Mouse (Mus musculus): ENCODE data around the gene Usb1. TPM values are rescaled to one million over a fixed set of nuclear protein-coding genes. Genes with fewer than 3 reads are reported as not detected.

Gene Usb1
- polyA plus RNA-seq, 1 experiment = 21.2 TPM

DNA sequence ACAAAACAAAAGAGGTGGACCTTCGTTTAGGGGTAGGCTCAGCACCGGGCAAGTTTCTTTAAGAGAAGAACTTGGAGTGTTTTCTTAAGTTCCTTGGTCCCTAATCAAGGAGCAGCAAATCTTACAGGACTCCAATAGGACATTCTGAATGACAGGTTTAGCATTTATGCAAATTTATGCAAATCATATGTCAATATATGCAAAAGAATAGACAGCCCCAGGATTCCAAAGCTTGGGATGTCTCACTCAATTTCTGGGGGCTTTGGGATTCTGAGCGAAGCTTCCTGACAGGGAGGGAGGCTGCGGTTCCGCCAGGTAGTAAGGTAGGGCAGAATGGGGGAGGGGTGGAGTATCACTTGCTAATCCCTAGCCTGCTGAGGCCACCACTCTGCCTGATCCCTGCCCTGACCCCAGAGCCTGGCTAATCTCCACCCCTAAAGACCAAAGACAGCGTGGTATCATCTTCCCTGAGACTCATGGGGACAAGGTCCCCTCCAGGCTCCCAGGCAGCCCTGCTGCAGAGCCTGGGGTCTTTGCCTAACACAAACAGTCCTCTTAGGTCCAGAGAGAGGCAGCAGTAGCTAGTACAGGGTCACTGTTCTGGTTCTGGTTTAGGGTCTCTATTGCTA, 21.6 kb upstream of the Usb1 start, which contains the start of gene Tepp:
Gene Tepp, plus strand, starts transcription at position 225 of the 629 bp plus-strand sequence.
- Histone ChIP-seq H3K27me3 (ENCODE audit: control insufficient read depth, insufficient read depth, low read length) (no peaks in the 10 kb centered on the region), H3K4me1 (ENCODE audit: control insufficient read depth, insufficient read depth, insufficient read length, low read length) (no peaks in the 10 kb centered on the region), H3K36me3 (ENCODE audit: control insufficient read depth, insufficient read depth, low read length) (no peaks in the 10 kb centered on the region), H3K4me3 (ENCODE audit: low read depth, low read length) (no peak within 1 kb of the TSS), H3K27ac (ENCODE audit: insufficient read depth, low read depth, low read length) (no peak within 1 kb of the TSS)
- TF ChIP-seq CTCF (IDR thresholded peaks at IDR 0.05; ENCODE audit: extremely low read depth, insufficient read length, insufficient replicate concordance, low read depth, low read length) (no peak), POLR2A (IDR thresholded peaks at IDR 0.05; ENCODE audit: low read depth, low read length) (no peak)
- WGBS = 56% methylated on average over 6 of the region's 6 CpGs

DNA sequence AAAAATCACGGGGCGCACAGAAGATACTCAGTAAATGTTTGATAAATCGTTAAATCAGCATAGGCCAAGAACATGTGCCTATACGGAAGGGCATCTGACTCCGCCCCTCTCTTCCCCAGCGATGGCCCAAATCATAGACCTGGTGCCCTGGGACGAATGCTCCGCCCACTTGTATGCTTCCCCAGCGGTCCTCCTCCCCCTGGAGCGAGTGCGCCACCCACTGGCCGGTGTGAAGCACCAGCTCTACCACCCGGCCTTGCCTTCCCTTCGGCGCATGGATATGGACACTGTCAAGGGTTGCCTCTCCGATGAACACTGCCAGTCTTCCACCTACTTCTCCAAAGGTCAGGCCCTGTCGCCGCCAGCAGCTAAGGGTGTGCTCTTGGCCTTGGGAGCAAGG, 19.2 kb upstream of the Usb1 start:
- no peak overlapping the region for H3K4me3 ChIP-seq (ENCODE audit: low read depth, low read length)
- TF ChIP-seq CTCF (IDR thresholded peaks at IDR 0.05; ENCODE audit: extremely low read depth, insufficient read length, insufficient replicate concordance, low read depth, low read length) (no peak), POLR2A (IDR thresholded peaks at IDR 0.05; ENCODE audit: low read depth, low read length) (no peak)
- no peak overlapping the region for H3K27ac ChIP-seq (ENCODE audit: insufficient read depth, low read depth, low read length)
- no peaks in the 10 kb centered on the region for H3K4me1 ChIP-seq (ENCODE audit: control insufficient read depth, insufficient read depth, insufficient read length, low read length)
- no peaks in the 10 kb centered on the region for H3K27me3 ChIP-seq (ENCODE audit: control insufficient read depth, insufficient read depth, low read length)
- no peaks in the 10 kb centered on the region for H3K36me3 ChIP-seq (ENCODE audit: control insufficient read depth, insufficient read depth, low read length)
- 60% methylated on average over 18 of the region's 18 CpGs for WGBS

DNA sequence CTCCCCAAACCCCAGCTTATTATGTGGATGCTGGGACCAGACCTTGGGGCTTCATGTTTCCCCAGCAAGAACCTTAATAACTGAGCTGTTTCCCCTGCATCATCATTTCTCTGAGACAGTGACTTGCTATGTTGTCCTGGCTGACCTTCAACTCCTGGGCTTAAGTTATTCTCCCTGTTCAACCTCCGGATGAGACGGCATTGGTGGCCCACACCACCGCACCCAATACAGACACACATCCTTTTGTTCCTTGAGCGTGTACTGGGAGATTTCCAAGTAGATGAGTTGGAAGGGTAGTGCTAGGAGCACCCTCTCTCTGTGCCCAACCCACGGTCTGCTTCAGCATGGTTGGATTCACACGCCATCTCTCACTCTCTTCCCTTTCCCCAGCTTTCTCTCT, 18.2 kb upstream of the Usb1 start:
- Histone ChIP-seq H3K36me3 (ENCODE audit: control insufficient read depth, insufficient read depth, low read length) (no peaks in the 10 kb centered on the region), H3K4me1 (ENCODE audit: control insufficient read depth, insufficient read depth, insufficient read length, low read length) (no peaks in the 10 kb centered on the region), H3K27ac (ENCODE audit: insufficient read depth, low read depth, low read length) (no peak overlapping the region), H3K27me3 (ENCODE audit: control insufficient read depth, insufficient read depth, low read length) (no peaks in the 10 kb centered on the region), H3K4me3 (ENCODE audit: low read depth, low read length) (no peak overlapping the region)
- 78% methylated on average over 6 of the region's 6 CpGs for WGBS
- TF ChIP-seq CTCF (IDR thresholded peaks at IDR 0.05; ENCODE audit: extremely low read depth, insufficient read length, insufficient replicate concordance, low read depth, low read length) (no peak), POLR2A (IDR thresholded peaks at IDR 0.05; ENCODE audit: low read depth, low read length) (no peak)

DNA sequence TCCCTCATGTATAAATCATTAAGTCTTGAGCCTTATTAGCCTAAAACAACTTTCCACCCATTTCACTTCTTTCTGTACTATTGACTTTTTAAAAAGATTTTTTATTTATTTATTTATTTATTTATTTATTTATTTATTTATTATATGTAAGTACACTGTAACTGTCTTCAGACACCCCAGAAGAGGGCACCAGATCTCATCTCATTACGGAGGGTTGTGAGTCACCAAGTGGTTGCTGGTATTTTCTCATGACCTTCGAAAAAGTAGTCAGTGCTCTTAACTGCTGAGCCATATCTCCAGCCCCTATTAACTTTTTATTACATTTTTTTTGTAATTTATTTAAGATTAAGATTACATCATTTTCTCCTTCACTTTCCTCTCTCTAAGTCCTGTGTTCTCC, 17.4 kb upstream of the Usb1 start:
- WGBS = 33% methylated on average over 2 of the region's 2 CpGs

DNA sequence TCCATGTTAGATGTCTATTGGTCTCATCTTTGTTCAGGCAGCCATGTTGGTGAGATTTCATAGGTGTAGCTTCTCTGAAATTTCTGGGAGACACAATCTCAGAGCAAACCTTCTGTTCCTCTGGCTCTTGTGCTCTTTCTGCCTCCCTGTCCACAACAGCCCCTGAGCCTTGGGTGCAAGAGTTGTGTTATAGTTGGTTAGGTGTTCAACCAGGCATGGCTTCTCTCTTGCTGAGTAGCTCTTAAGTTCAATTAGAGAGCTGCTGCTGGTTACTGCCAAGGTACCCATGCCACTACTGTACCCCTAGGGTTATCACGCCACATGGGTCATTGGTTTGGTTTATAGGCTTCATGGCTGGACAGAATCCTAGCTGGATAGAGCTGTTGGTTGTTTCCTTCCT, 16.7 kb upstream of the Usb1 start:
- no peaks in the 10 kb centered on the region for H3K27me3 ChIP-seq (ENCODE audit: control insufficient read depth, insufficient read depth, low read length)
- H3K4me1 ChIP-seq (ENCODE audit: control insufficient read depth, insufficient read depth, insufficient read length, low read length) = peaks cover under 1% of the 10 kb centered on the region; the same call in 1 of the 2 replicates
- no peak overlapping the region for H3K4me3 ChIP-seq (ENCODE audit: low read depth, low read length)
- no peaks in the 10 kb centered on the region for H3K36me3 ChIP-seq (ENCODE audit: control insufficient read depth, insufficient read depth, low read length)
- no peak for TF ChIP-seq CTCF (IDR thresholded peaks at IDR 0.05; ENCODE audit: extremely low read depth, insufficient read length, insufficient replicate concordance, low read depth, low read length)
- TF ChIP-seq POLR2A (IDR thresholded peaks at IDR 0.05; ENCODE audit: low read depth, low read length) = no peak
- H3K27ac ChIP-seq (ENCODE audit: insufficient read depth, low read depth, low read length) = no peak overlapping the region
- 88% methylated on average over 1 of the region's 1 CpGs for WGBS

More for the DNA sequence above, 17.4 kb upstream of the Usb1 start:
- TF ChIP-seq POLR2A (IDR thresholded peaks at IDR 0.05; ENCODE audit: low read depth, low read length) = no peak
- H3K27me3 ChIP-seq (ENCODE audit: control insufficient read depth, insufficient read depth, low read length) = no peaks in the 10 kb centered on the region
- no peak overlapping the region for H3K4me3 ChIP-seq (ENCODE audit: low read depth, low read length)
- no peak overlapping the region for H3K27ac ChIP-seq (ENCODE audit: insufficient read depth, low read depth, low read length)
- H3K36me3 ChIP-seq (ENCODE audit: control insufficient read depth, insufficient read depth, low read length) = no peaks in the 10 kb centered on the region
- H3K4me1 ChIP-seq (ENCODE audit: control insufficient read depth, insufficient read depth, insufficient read length, low read length) = no peaks in the 10 kb centered on the region

DNA sequence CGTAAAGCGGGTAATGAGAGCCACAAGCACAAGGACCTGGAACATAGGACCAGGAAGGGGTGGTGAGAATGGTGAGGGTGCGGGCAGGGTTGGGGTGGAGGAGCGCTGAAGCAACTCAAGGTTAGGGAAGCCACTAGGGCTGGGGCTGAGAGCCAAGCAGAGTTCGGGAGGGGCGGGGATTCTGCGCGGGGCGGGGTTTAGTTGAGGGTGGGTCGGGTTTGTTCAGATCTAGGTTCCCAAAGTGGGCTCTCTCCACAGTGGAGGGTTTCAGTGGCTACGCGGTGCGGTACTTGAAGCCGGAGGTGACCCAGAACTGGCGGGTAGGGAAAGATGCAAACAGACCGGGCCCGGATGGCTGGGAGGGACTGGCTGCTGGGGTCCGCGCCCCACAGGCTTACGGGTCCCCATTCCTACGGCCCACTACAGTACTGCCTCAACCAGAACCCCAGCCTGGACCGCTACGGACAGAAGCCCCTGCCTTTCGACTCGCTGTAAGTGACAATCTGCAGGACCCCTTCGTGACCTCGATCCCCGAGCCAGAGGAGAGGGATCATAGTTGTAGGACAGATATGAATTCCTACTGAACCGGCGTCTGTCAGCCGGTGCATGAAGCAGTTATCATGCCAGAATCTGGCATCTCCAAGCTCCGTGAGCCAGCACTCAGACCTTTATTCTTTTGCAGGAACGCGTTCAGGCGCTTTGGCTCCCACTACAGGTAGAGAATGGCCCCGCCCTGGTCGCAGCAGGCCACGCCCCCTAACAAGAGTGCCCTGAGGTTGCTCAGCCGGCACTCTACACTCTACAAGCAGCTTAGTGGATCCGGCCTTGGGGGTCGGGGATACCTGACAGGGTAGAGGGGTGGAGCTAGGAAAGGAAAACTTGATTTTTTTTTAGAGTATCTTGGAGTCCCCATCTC, 11.6 kb upstream of the Usb1 start:
- no peak overlapping the region for H3K27ac ChIP-seq (ENCODE audit: insufficient read depth, low read depth, low read length)
- peak; percentile 48; the same call in 1 of the 2 replicates for TF ChIP-seq CTCF (IDR thresholded peaks at IDR 0.05; ENCODE audit: extremely low read depth, insufficient read length, insufficient replicate concordance, low read depth, low read length)
- TF ChIP-seq POLR2A (IDR thresholded peaks at IDR 0.05; ENCODE audit: low read depth, low read length) = no peak
- H3K36me3 ChIP-seq (ENCODE audit: control insufficient read depth, insufficient read depth, low read length) = 0 out of 2 replicates have a peak, but pooled peaks cover 3% of the 10 kb centered on the region
- H3K4me1 ChIP-seq (ENCODE audit: control insufficient read depth, insufficient read depth, insufficient read length, low read length) = peaks cover 3% of the 10 kb centered on the region
- H3K4me3 ChIP-seq (ENCODE audit: low read depth, low read length) = peak overlapping the region; percentile 53
- H3K27me3 ChIP-seq (ENCODE audit: control insufficient read depth, insufficient read depth, low read length) = no peaks in the 10 kb centered on the region
- WGBS = 3% methylated on average over 41 of the region's 41 CpGs

DNA sequence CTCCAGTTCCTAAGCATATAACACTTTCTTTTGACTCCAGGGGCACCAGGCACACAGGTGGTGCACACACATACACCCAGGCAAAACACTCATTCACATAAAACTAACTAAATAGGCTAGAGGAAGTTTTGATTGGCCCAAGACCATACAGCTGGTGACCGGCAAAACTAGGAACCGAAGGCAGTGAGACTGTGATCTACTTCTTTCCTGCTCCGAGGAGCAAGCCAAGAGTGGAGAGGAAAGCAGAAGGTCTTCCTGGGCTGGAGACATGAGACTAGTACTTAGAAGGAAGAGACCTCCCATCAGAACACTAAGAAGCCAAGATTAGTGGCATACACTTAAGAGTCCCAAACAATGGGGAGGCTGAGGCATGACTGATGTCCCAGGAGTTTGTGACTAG, 8.9 kb upstream of the Usb1 start:
- no peaks in the 10 kb centered on the region for H3K27me3 ChIP-seq (ENCODE audit: control insufficient read depth, insufficient read depth, low read length)
- H3K4me3 ChIP-seq (ENCODE audit: low read depth, low read length) = no peak overlapping the region
- H3K36me3 ChIP-seq (ENCODE audit: control insufficient read depth, insufficient read depth, low read length) = peaks cover 19% of the 10 kb centered on the region
- H3K27ac ChIP-seq (ENCODE audit: insufficient read depth, low read depth, low read length) = no peak overlapping the region
- H3K4me1 ChIP-seq (ENCODE audit: control insufficient read depth, insufficient read depth, insufficient read length, low read length) = peaks cover 3% of the 10 kb centered on the region
- TF ChIP-seq CTCF (IDR thresholded peaks at IDR 0.05; ENCODE audit: extremely low read depth, insufficient read length, insufficient replicate concordance, low read depth, low read length) (no peak), POLR2A (IDR thresholded peaks at IDR 0.05; ENCODE audit: low read depth, low read length) (no peak)
- WGBS = 76% methylated on average over 3 of the region's 3 CpGs

All from small intestine, adult 2 months (tissue).